Mouse (Mus musculus) E14TG2a.4 (cell line): ENCODE data around the gene Rundc3a.

ENCODE experiments used
- H3K27me3 ChIP-seq: 2 replicates; pipeline ENCODE4 v1.6.1; 2014; ENCODE audit warnings: low read length, control low read depth; ENCODE audit not compliant: insufficient read depth
- H3K36me3 ChIP-seq: 2 replicates; pipeline ENCODE4 v1.6.1; 2014; ENCODE audit warnings: low read length, control low read depth; ENCODE audit not compliant: insufficient read depth
- H3K4me1 ChIP-seq: replicated peaks from 2 replicates; pipeline ENCODE4 v1.6.1; 2014; ENCODE audit warnings: low read depth, low read length, control low read depth
- H3K4me3 ChIP-seq: replicated peaks from 2 replicates; pipeline ENCODE4 v1.5.1; 2014; ENCODE audit warnings: mild to moderate bottlenecking, low read length
- H3K9me3 ChIP-seq: 2 replicates; pipeline ENCODE4 v1.6.1; 2014; ENCODE audit warnings: low read length, control low read depth
- CTCF ChIP-seq: conservative IDR thresholded peaks from 2 replicates; pipeline ENCODE4 v1.5.1; 2014; ENCODE audit warnings: low read length
- NANOG ChIP-seq: IDR thresholded peaks from 2 replicates; pipeline ENCODE4 v1.6.1; 2014; ENCODE audit warnings: borderline replicate concordance, low read length, mixed read lengths
- POU5F1 ChIP-seq: IDR thresholded peaks from 2 replicates; pipeline ENCODE4 v1.6.1; 2014; ENCODE audit warnings: low read length, borderline replicate concordance

Gene Rundc3a

DNA sequence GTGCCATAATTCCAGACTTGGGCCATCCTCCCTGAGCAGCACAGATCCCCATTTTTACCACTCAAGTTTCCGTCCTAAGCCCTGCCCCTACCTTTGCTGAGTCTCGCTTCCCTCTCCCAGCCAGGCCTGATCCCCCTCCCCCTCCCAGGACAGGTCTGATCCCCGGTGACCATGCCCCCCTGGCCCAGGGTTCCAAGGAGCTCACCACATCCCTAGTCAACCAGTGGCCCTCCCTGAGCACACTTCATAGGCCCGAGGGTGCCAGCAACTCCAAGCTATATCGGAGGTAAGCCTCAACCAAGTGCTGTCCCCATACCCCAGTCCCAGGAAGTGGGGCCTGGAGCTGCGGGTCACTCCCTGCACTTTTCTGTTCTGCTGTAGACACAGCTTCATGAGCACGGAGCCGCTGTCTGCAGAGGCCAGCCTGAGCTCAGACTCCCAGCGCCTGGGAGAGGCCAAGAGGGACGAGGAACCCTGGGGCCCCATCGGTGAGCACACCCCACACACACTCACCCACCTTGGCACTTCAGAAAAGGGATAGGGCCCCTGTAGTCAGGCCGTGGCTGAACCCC lies 7.4 kb downstream of the Rundc3a start:
- no peak for TF ChIP-seq NANOG
- no peak for TF ChIP-seq POU5F1
- Histone ChIP-seq H3K4me3 (peak overlapping the region; percentile 69), H3K36me3 (peaks cover 61% of the 10 kb centered on the region), H3K9me3 (no peaks in the 10 kb centered on the region), H3K4me1 (peaks cover 98% of the 10 kb centered on the region), H3K27me3 (peaks cover 20% of the 10 kb centered on the region)

DNA sequence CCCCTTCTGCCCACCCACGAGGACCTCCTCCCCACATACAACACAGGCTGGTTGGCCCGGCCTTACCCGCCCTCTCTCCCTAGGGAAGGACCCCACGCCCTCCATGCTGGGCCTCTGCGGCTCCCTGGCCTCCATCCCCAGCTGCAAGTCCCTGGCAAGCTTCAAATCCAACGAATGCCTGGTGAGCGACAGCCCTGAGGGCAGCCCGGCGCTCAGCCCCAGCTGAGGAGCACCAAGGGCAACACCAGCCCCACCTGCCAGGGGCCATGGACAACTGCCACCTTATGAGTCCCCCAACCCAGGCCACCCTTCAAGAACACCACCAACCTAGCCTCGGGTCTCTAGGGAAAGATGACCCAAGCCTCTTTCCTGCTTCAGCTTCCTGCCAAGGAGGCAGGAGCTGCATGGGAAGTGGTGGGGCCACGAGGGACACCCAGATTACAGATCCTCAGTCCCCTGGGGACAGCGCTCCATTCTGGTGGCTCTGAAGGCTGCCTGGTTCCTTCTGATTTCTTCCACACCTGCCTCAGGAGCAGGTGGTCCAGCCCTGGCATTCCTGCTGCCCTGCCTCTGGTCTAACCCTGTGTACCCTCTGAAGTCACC lies 8.8 kb downstream of the Rundc3a start:
- H3K9me3 ChIP-seq, result no peaks in the 10 kb centered on the region
- TF ChIP-seq POU5F1, result no peak

DNA sequence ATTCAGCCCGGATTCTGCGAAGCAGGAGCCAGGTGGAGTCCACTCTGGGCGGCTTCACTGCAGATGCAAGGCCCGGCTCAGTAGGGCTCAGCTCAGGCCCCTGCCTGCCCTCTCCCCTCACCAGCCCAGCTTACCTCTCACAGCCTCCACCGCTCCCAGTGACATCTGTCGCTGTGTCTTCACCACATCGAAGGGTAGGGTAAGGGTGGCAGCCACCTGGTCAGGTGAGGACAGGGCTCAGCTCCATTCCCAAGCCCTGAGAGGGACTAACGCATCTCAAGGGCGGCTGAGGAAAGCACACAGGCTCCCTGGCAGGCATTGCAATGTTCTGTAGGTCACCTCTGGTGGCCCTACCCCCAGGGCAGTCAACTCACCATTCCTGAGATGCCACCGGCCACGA lies 10.5 kb downstream of the Rundc3a start:
- H3K9me3 ChIP-seq, result no peaks in the 10 kb centered on the region
- TF ChIP-seq CTCF (no peak), POU5F1 (no peak), NANOG (no peak)
- peaks cover 8% of the 10 kb centered on the region for H3K27me3 ChIP-seq
- no peak overlapping the region for H3K4me3 ChIP-seq
- H3K36me3 ChIP-seq, result peaks cover 63% of the 10 kb centered on the region
- H3K4me1 ChIP-seq, result peaks cover 78% of the 10 kb centered on the region

More for the DNA sequence above, 8.8 kb downstream of the Rundc3a start:
- Histone ChIP-seq H3K4me3 (no peak overlapping the region), H3K27me3 (peaks cover 11% of the 10 kb centered on the region), H3K36me3 (peaks cover 68% of the 10 kb centered on the region), H3K4me1 (peaks cover 95% of the 10 kb centered on the region)

DNA sequence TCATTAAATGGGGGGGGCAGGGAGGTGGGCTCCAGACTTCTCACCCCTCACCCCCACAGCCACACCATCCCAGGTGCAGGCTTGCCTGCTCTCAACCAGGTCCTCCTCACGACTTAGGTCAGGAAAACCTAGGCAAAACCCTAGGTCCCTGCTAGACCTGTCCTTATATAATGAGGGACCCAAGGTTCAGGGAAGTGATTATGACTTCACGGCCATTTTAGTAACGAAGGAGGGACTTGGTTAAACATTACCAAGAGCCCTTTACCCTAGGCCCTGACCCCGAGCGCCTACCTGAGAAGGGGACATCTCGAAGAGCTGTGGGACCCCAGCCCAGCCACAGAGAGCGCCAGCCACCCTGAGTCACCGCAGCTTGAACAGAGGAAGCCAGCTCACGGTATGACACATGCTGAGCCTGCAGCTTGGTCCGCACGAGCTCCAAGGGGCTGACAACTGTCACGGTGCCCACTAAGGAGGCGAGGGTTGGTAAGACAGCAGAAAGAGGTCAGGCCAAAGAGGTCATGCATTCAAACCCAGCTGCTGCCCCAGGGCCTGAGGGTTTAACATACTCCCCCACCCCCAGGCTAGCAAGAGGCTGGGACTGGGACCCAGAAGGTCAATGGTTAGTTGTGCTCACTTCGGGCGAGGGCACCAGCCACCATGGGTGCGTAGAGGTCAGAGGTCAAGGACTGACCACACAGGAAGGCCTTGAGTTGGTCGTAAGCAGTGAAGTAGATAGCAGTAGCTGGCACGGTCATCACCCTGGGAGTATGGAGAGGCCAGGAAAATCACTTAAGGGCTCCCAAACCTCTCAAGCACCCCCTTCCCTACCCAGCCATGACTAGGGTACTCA lies 11.2 kb downstream of the Rundc3a start:
- Histone ChIP-seq H3K4me1 (peaks cover 76% of the 10 kb centered on the region), H3K27me3 (peaks cover 2% of the 10 kb centered on the region), H3K4me3 (peak overlapping the region; percentile 97), H3K9me3 (no peaks in the 10 kb centered on the region), H3K36me3 (peaks cover 63% of the 10 kb centered on the region)
- no peak for TF ChIP-seq POU5F1
- TF ChIP-seq CTCF, result no peak
- TF ChIP-seq NANOG, result no peak

DNA sequence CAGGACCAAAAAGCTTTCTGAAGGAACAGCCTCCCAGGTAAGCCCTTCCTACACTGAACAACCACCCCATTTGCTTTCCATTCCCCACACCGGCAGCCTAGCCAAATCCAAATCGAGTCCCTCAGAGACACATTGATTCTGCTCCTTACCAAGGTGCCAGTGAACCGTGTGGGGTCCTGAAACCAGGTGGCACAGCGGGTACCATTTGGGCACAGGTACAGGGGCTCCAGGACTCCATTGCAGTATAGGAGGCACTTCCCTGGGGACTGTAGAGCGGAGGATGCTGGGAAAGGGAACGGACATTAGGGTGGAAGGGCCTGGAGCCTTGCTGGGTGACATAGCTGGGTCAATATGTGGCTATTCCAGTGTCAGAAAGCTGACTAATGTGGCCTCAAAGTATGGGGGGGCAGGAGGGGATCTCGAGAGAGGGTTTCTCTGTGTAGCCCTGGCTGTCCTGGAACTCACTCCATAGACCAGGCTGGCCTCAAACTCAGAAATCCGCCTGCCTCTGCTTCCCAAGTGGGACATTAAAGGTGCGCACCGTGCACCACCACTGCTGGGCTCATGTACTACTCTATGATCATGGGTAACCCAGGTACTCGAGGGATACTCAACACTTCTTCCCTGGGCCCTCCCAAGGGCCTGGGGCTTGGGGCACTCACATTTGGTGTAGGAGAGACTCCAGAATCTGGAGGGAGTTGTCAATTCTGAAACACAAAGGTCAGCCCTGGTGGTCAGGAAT lies 12.5 kb downstream of the Rundc3a start:
- Histone ChIP-seq H3K4me1 (peaks cover 71% of the 10 kb centered on the region), H3K9me3 (no peaks in the 10 kb centered on the region)
- TF ChIP-seq POU5F1, result no peak

DNA sequence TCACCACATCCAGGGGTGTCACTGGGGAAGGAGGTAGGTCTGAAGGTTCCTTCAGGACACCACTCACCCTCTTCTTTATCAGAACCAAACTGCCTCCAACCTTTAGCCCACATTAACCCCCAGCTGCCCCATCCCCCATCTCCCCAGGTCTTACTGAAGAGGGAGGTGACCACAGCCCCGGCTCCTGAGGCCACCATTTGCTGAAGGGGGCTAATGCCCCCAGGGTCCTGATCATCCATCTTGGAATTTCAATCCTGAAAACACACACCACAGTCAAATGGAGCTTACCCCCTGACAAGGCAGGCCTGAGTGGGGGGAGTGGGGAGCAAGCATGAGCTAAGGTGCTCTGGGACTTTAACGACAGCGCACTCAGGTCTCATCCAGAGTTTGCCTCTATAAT lies 13.2 kb downstream of the Rundc3a start:
- H3K9me3 ChIP-seq, result no peaks in the 10 kb centered on the region

More for the DNA sequence above, 12.5 kb downstream of the Rundc3a start:
- H3K4me3 ChIP-seq, result peak overlapping the region; percentile 97
- no peaks in the 10 kb centered on the region for H3K27me3 ChIP-seq
- peaks cover 58% of the 10 kb centered on the region for H3K36me3 ChIP-seq

DNA sequence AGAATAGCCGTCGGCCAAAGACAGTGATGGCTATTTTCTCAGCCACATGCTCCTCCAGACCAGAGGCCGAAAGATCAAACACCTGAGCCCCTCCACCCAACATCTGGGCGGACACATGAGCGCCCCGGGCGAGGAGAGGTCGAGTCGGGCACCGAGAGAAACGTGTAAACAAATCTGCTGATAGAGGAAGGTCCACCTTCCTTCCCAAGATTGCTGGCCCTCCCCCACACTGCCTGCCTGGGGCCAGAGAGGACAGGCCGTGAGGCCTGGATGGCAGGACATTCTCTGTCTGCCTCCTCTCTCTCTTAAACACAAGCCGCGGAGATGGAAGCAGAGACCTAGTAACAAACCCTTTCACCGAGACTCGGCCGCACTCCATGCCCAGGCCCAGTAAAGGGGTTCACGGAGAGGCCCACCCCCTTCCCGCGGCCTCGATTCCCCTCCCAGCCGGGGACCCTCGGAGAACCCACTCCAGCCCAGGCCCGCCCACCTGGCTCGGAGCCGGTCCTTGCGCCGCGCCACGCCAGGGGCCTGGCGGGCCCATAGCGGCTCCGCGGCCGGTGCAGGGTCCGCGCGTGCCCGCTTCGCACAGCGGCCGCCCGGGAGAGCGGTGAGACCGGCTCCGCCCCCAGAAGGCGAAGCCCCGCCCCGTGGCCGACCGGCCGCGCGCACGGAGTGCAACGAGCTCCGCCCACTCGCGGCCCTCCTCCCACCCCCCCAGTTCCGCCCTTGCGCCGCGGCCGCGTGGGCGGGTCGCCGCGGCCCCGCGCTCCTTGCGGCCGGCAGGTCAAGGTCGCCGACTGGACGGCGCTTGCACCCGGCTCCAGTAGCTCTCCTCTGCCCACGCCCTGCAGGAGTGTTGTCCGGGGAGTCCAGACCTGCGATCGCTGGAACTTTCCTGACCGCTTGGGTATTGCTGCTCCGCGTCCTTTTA lies 14.0 kb downstream of the Rundc3a start:
- TF ChIP-seq NANOG, result no peak
- TF ChIP-seq CTCF, result no peak
- TF ChIP-seq POU5F1, result no peak
- Histone ChIP-seq H3K27me3 (no peaks in the 10 kb centered on the region), H3K9me3 (no peaks in the 10 kb centered on the region), H3K36me3 (peaks cover 43% of the 10 kb centered on the region), H3K4me1 (peaks cover 69% of the 10 kb centered on the region), H3K4me3 (peak overlapping the region; percentile 97)

More for the DNA sequence above, 13.2 kb downstream of the Rundc3a start:
- Histone ChIP-seq H3K36me3 (peaks cover 51% of the 10 kb centered on the region), H3K4me1 (peaks cover 69% of the 10 kb centered on the region), H3K27me3 (no peaks in the 10 kb centered on the region), H3K4me3 (peak overlapping the region; percentile 97)
- no peak for TF ChIP-seq NANOG
- no peak for TF ChIP-seq CTCF
- no peak for TF ChIP-seq POU5F1
